Mouse (Mus musculus) heart, adult 2 months (tissue): ENCODE data around the gene Tgfbi.

Experiments
- CTCF ChIP-seq: fragments of 200-600 bp; IDR thresholded peaks from 2 replicates; pipeline ENCODE4 v1.8.1; 2022; ENCODE audit warnings: antibody characterized with exemption, mild to moderate bottlenecking, moderate library complexity
- EP300 ChIP-seq: fragments of 200-500 bp; IDR thresholded peaks from 2 replicates; pipeline ENCODE4 v1.6.1; 2011; ENCODE audit warnings: low read depth, low read length, control low read depth; ENCODE audit not compliant: insufficient read depth
- POLR2A ChIP-seq: fragments of 200-500 bp; IDR thresholded peaks from 2 replicates; pipeline ENCODE4 v1.6.1; 2011; ENCODE audit warnings: mild to moderate bottlenecking, low read depth, low read length, control low read depth; ENCODE audit not compliant: insufficient read depth

GRCm38 (mm10) chr13:56614768-56615167 lies 5.4 kb downstream of the Tgfbi start:
- TF ChIP-seq EP300 = no peak
- TF ChIP-seq CTCF = no peak
- no peak for TF ChIP-seq POLR2A
